Mouse (Mus musculus): Measurements from ENCODE around the gene Sorl1.

DNA sequence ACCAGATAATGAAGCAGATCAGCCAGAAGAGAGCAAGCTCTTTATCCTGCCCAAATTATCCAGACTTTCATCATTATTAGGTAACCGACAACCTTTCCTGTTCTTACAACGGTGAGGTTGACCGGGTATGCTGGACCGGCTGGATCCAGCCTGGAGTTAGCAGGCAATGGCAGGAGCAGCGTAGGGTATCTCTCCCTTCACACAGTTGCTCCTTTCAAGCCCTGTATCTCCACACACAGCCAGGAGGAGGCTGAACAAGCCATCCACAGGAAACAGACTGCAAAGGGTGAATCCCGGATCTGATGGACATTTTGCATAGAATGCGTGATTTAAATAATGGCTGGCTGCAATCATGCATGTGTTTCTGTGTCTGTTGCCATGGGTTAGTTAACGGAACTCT lies 208.5 kb downstream of the Sorl1 start:
- TF ChIP-seq CTCF (IDR thresholded peaks at IDR 0.05; ENCODE audit: low read depth) (no peak), EP300 (optimal IDR thresholded peaks at IDR 0.05) (no peak)

All from stomach, postnatal 0 days (tissue).